Mouse (Mus musculus) MEL (cell line): ENCODE measurements at regions not wholly inside any gene's neighbourhood (a gene's known extent, or its start where the extent isn't known, plus 50 kb on each side); places are given as distances from the start of the nearest gene placed in this dataset.

Experiments used
- DNase-seq: peaks from one replicate; pipeline ENCODE4 v3.0.0; 2011; ENCODE audit warnings: low read depth, low spot score
- H3K27ac ChIP-seq: 2 replicates; pipeline ENCODE4 v1.5.1; 2012; ENCODE audit warnings: low read depth, mild to moderate bottlenecking, control low read depth, low read length, moderate library complexity; ENCODE audit not compliant: control insufficient read depth
- H3K27me3 ChIP-seq, 2 experiments: fragments of 150-350 bp in 1 of 2; sonication (generic) in 1 of 2; 2 replicates each; pipeline ENCODE4 v1.6.1; 2012; ENCODE audit warnings: low read length in 2 of 2, mild to moderate bottlenecking in 2 of 2, improper control_type of control experiment in 1 of 2, moderate library complexity in 1 of 2; ENCODE audit not compliant: insufficient read depth in 2 of 2, control insufficient read depth in 1 of 2
- H3K36me3 ChIP-seq, 2 experiments: 2 replicates each; pipeline ENCODE4 v1.6.1; 2012 to 2014; ENCODE audit warnings: low read length in 2 of 2, improper control_type of control experiment in 1 of 2, inconsistent platforms in 1 of 2, mild to moderate bottlenecking in 1 of 2; ENCODE audit not compliant: insufficient read depth in 2 of 2, control insufficient read depth in 1 of 2
- H3K4me1 ChIP-seq, 2 experiments: fragments of 150-350 bp in 1 of 2; sonication (generic) in 1 of 2; 2 replicates each; pipeline ENCODE4 v1.6.1; 2012; ENCODE audit warnings: low read length in 2 of 2, improper control_type of control experiment in 1 of 2, mild to moderate bottlenecking in 1 of 2; ENCODE audit not compliant: insufficient read depth in 2 of 2, control insufficient read depth in 1 of 2
- H3K4me3 ChIP-seq, 2 experiments: fragments of 150-350 bp in 1 of 2; sonication (generic) in 1 of 2; 2 replicates each; pipeline ENCODE4 v1.5.1; 2012; ENCODE audit warnings: low read depth in 2 of 2, low read length in 2 of 2, mild to moderate bottlenecking in 2 of 2, moderate library complexity in 2 of 2, control low read depth in 1 of 2, improper control_type of control experiment in 1 of 2; ENCODE audit not compliant: control insufficient read depth in 1 of 2, insufficient read depth in 1 of 2
- H3K79me2 ChIP-seq: 2 replicates; pipeline ENCODE4 v1.6.1; 2012; ENCODE audit warnings: mild to moderate bottlenecking, low read length, moderate library complexity; ENCODE audit not compliant: control insufficient read depth, poor library complexity, insufficient read depth
- H3K9ac ChIP-seq: 2 replicates; pipeline ENCODE4 v1.6.1; 2012; ENCODE audit warnings: low read depth, mild to moderate bottlenecking, control low read depth, low read length, moderate library complexity; ENCODE audit not compliant: control insufficient read depth, poor library complexity, severe bottlenecking
- H3K9me3 ChIP-seq: fragments of 150-350 bp; sonication (generic); replicated peaks from 2 replicates; pipeline ENCODE4 v1.6.1; 2012; ENCODE audit warnings: mild to moderate bottlenecking, low read length, improper control_type of control experiment, moderate library complexity; ENCODE audit not compliant: insufficient read depth
- BHLHE40 ChIP-seq: IDR thresholded peaks from 2 replicates; pipeline ENCODE4 v1.6.1; 2012; ENCODE audit warnings: low read depth, mild to moderate bottlenecking, inconsistent platforms, low read length, improper control_type of control experiment, borderline replicate concordance
- CHD1 ChIP-seq: IDR thresholded peaks from 2 replicates; pipeline ENCODE4 v1.6.1; 2012; ENCODE audit warnings: low read depth, mild to moderate bottlenecking, inconsistent platforms, low read length, improper control_type of control experiment
- CTCF ChIP-seq, 3 experiments: IDR thresholded peaks in 2 of 3; conservative IDR thresholded peaks in 1 of 3; 2 replicates each; pipeline ENCODE4 v1.5.1; 2011 to 2012; ENCODE audit warnings: low read length in 3 of 3, low read depth in 2 of 3, mild to moderate bottlenecking in 2 of 3, improper control_type of control experiment in 1 of 3, inconsistent platforms in 1 of 3, mixed read lengths in 1 of 3, moderate library complexity in 1 of 3; ENCODE audit not compliant: control insufficient read depth in 1 of 3, insufficient read depth in 1 of 3, poor library complexity in 1 of 3, severe bottlenecking in 1 of 3
- E2F4 ChIP-seq: IDR thresholded peaks from 2 replicates; pipeline ENCODE4 v1.6.1; 2011; ENCODE audit warnings: low read depth, low read length, improper control_type of control experiment, borderline replicate concordance
- EP300 ChIP-seq, 2 experiments: IDR thresholded peaks; 2 replicates each; pipeline ENCODE4 v1.6.1; 2011; ENCODE audit warnings: improper control_type of control experiment in 2 of 2, low read length in 2 of 2, low read depth in 1 of 2, mild to moderate bottlenecking in 1 of 2
- GATA1 ChIP-seq: IDR thresholded peaks from 2 replicates; pipeline ENCODE4 v1.6.1; 2011; ENCODE audit warnings: low read depth, low read length, improper control_type of control experiment
- KAT2A ChIP-seq: conservative IDR thresholded peaks from 2 replicates; pipeline ENCODE4 v1.6.1; 2012; ENCODE audit warnings: low read depth, low read length, improper control_type of control experiment, inconsistent platforms
- MEF2A ChIP-seq: IDR thresholded peaks from 2 replicates; pipeline ENCODE4 v1.6.1; 2014; ENCODE audit warnings: low read depth, mild to moderate bottlenecking, inconsistent platforms, low read length, improper control_type of control experiment; ENCODE audit not compliant: poor library complexity, insufficient replicate concordance, severe bottlenecking; ENCODE audit errors: extremely low read depth
- MXI1 ChIP-seq: IDR thresholded peaks from 2 replicates; pipeline ENCODE4 v1.6.1; 2011; ENCODE audit warnings: mild to moderate bottlenecking, low read depth, low read length, improper control_type of control experiment
- MYB ChIP-seq: IDR thresholded peaks from 2 replicates; pipeline ENCODE4 v1.6.1; 2011; ENCODE audit warnings: mild to moderate bottlenecking, low read depth, low read length, improper control_type of control experiment
- NELFE ChIP-seq: IDR thresholded peaks from 2 replicates; pipeline ENCODE4 v1.6.1; 2011; ENCODE audit warnings: low read depth, low read length, improper control_type of control experiment
- POLR2AphosphoS5 ChIP-seq: IDR thresholded peaks from 2 replicates; pipeline ENCODE4 v1.6.1; 2012; ENCODE audit warnings: low read depth, borderline replicate concordance, mild to moderate bottlenecking, inconsistent platforms, low read length, moderate library complexity, mixed read lengths
- RCOR1 ChIP-seq: IDR thresholded peaks from 2 replicates; pipeline ENCODE4 v1.6.1; 2012; ENCODE audit warnings: low read depth, mild to moderate bottlenecking, inconsistent platforms, low read length, improper control_type of control experiment
- TAL1 ChIP-seq: IDR thresholded peaks from 2 replicates; pipeline ENCODE4 v1.6.1; 2012; ENCODE audit warnings: mild to moderate bottlenecking, inconsistent platforms, low read length, moderate library complexity, mixed read lengths
- TBP ChIP-seq: IDR thresholded peaks from 2 replicates; pipeline ENCODE4 v1.8.0; 2011; ENCODE audit warnings: low read depth, low read length, improper control_type of control experiment
- TCF12 ChIP-seq: IDR thresholded peaks from 2 replicates; pipeline ENCODE4 v1.6.1; 2014; ENCODE audit warnings: low read depth, mild to moderate bottlenecking, inconsistent platforms, low read length, improper control_type of control experiment, moderate library complexity
- USF1 ChIP-seq: IDR thresholded peaks from 2 replicates; pipeline ENCODE4 v1.6.1; 2014; ENCODE audit warnings: low read depth, mild to moderate bottlenecking, inconsistent platforms, low read length, improper control_type of control experiment, moderate library complexity
- ZKSCAN1 ChIP-seq: IDR thresholded peaks from 2 replicates; pipeline ENCODE4 v1.6.1; 2012; ENCODE audit warnings: low read depth, mild to moderate bottlenecking, inconsistent platforms, low read length, improper control_type of control experiment, moderate library complexity
- ZMIZ1 ChIP-seq: IDR thresholded peaks from 2 replicates; pipeline ENCODE4 v1.6.1; 2012; ENCODE audit warnings: low read depth, mild to moderate bottlenecking, inconsistent platforms, low read length, improper control_type of control experiment, moderate library complexity

- no peak for DNase-seq
- TF ChIP-seq TCF12 (no peak), ZKSCAN1 (no peak), ZMIZ1 (no peak), GATA1 (no peak), NELFE (no peak), BHLHE40 (no peak), E2F4 (no peak), POLR2AphosphoS5 (no peak), TBP (no peak)
- Histone ChIP-seq H3K27ac (no peak overlapping the region), H3K9ac (no peak overlapping the region), H3K9me3 (no peaks in the 10 kb centered on the region), H3K4me1 (no peaks in the 10 kb centered on the region), H3K36me3 (no peaks in the 10 kb centered on the region), H3K4me3 (no peak overlapping the region), H3K79me2 (no peaks in the 10 kb centered on the region), H3K27me3 (no peaks in the 10 kb centered on the region)
Observed at GRCm38 (mm10) chr6:66036789-66037188, 84.4 kb downstream of the 4930544G11Rik start.

GRCm38 (mm10) chr6:66051852-66052251 lies 99.4 kb downstream of the 4930544G11Rik start:
- no peak overlapping the region for H3K9ac ChIP-seq
- H3K27me3 ChIP-seq = no peaks in the 10 kb centered on the region
- 0 out of 4 replicates have a peak overlapping the region, but pooled peaks of 1 of the 2 experiments have one; percentile 19 for H3K4me3 ChIP-seq
- no peaks in the 10 kb centered on the region for H3K79me2 ChIP-seq
- peak; percentile 21 for DNase-seq
- peak overlapping the region; percentile 58 for H3K27ac ChIP-seq
- peaks cover 0 to 4% of the 10 kb centered on the region in 2 experiments; a peak in 2 of 4 replicates for H3K4me1 ChIP-seq
- peaks cover 0 to 3% of the 10 kb centered on the region in 2 experiments; a peak in 2 of 4 replicates for H3K36me3 ChIP-seq
- no peak for TF ChIP-seq ZKSCAN1
- no peak for TF ChIP-seq MYB
- TF ChIP-seq EP300 (IDR thresholded peaks at IDR 0.05; ENCODE audit: low read depth in 1 of 2, low read length in 2 of 2) = peak in 1 of 2 experiments; percentile 18; a peak in 1 of 4 replicates
- TF ChIP-seq TAL1 = no peak
- no peak for TF ChIP-seq USF1
- TF ChIP-seq TCF12 = 0 out of 2 replicates have a peak, but pooled peaks have one; percentile 44
- TF ChIP-seq KAT2A = no peak
- no peak for TF ChIP-seq RCOR1
- TF ChIP-seq CTCF (IDR thresholded peaks at IDR 0.05 in 2 of 3, conservative IDR thresholded peaks at IDR 0.05 in 1 of 3; ENCODE audit: control insufficient read depth in 1 of 3, insufficient read depth in 1 of 3, low read depth in 2 of 3, low read length in 3 of 3, poor library complexity in 1 of 3, severe bottlenecking in 1 of 3) = no peak
- no peak for TF ChIP-seq MEF2A
- TF ChIP-seq CHD1 = no peak
- no peak for TF ChIP-seq POLR2AphosphoS5
- TF ChIP-seq GATA1 = peak; percentile 56
- no peak for TF ChIP-seq MXI1
- TF ChIP-seq, all 39 proteins: peak for 3
- no peaks in the 10 kb centered on the region for H3K9me3 ChIP-seq
